Mouse (Mus musculus): ENCODE results near the gene Tsc2.

The Tsc2 gene

DNA sequence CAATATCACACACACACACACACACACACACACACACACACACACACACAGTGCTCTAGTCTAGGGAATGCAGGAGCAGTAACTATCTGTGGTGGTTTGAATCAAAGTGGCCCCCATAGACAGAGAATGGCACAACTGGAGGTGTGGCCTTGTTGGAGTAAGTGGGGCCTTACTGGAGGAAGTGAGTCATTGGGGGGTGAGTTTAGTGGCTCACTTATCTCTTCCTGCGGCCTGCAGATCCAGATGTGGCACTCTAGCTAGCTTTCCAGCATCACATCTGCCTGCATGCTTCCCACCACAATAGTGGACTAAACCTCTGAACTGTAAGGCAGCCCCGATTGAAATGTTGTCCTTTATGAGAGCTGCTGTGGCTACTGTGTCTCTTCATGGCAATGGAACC is 21.7 kb downstream of the Tsc2 start:
- DNase-seq (ENCODE audit: low read depth, low spot score), result no peak

DNA sequence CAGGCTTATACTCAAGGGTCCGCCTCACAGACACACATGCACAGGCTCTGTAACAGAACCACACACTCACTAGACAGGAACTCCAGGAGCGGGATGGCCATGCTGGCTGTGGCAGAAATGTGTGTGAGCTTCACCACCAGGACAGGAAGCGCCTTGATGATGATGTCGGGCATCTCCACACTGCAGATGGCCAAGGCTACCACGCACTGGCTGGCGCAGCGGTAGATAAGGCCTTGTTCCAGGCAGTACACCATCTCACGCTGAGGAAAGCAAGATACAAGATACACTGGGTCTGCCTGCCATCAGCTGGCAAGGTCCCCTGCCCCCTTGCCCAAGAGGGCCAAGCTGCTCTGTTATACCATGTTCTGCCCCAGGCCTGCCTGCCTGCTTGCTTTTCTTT is 23.6 kb downstream of the Tsc2 start:
- DNase-seq (ENCODE audit: low read depth, low spot score), result no peak

DNA sequence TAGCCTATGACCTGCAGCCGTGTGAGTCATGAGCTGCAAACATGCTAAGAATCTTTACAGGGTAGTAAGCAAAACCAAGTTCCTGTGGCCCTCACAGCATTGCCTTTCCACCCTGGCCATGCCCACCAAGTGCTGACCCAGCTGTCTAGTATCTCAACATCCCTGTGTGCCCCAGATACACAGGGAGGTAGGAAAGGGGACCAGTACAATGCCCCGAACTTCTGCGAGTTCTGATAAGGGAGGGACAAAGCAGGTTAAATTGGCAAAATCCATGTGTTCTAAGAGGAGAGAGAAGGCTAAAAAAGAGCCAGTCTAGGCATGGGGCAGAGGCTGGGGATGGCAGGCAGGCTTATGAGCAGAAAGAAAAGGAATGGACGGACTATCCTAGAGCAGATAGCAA is 24.1 kb downstream of the Tsc2 start:
- DNase-seq (ENCODE audit: low read depth, low spot score), result no peak

DNA sequence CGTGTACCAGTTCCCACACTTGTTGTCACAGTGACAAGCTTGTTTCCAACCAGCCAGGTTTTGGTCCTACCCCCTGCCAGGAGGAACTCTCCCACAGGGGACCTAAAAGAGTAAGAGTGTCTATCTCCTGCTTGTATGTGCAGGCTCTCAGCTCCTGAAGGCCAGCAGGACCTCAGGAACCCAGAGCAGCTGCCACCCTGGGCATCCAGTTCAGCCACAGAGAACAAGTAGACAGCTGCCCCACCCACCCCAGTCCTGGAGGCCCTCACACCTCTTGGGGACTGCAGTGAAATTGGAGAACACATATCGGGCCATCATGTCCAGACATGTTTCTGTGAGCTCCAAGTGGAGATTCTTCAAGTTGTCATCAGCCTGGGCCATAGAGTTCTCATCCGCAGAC is 27.9 kb downstream of the Tsc2 start:
- no peak for DNase-seq (ENCODE audit: low read depth, low spot score)

DNA sequence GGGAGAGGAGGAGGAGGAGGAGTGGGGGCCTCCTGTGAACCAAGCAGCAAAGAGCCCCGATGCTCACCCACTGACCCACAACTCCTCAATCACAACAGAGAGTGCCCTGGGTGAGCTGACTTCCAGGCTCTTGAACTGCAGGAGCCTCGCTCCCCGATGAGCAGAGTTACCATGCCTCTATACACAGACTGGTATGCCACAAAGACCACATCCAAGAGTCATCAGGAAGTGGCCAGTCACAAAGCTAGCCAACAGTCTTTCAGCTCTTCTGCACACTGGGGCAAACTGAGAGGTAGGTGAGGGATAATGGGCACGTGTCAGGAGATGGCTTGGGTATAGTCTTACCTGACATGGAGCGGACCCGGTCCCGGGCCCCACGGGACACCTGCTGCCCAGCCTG is 28.5 kb downstream of the Tsc2 start:
- DNase-seq (ENCODE audit: low read depth, low spot score), result no peak

DNA sequence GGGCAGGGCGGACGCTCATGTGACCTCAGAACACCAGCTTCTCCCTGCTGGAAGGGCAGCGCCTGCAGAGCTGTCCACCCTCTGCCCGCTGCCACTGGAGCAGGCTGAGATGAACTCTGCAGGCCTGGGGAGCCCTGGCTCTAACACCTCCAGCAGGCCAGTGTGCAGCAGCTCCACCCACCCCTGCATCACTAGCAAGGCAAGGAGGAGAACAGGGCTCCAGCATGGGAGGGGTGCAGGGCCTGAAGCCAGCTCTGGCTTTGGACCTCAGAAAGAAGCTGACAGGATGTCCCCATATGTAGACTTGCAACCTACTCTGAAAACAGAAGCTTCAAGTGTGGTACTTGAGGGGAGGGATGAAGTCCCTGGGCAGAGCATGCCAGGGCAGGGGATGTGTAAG is 31.9 kb downstream of the Tsc2 start:
- no peak for DNase-seq (ENCODE audit: low read depth, low spot score)

DNA sequence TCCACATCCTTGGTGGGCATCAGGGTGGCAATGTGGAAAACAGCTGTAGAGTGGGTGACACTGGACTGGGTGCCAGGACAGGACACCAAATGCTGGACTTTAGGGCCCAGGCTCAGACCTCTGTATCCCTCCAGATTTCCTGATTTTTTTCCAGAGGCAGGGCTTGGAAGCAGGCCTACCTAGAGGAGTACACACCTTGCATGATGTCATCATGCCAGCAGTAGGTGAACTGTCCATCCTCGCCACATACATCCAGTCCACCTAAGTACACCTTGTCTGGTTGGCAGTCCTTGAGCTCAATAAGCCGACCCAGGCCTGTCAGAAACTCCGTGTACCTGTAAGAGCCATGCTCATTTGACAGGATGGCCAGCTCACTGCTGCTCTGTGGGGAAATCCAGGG is 34.4 kb downstream of the Tsc2 start:
- no peak for DNase-seq (ENCODE audit: low read depth, low spot score)

DNA sequence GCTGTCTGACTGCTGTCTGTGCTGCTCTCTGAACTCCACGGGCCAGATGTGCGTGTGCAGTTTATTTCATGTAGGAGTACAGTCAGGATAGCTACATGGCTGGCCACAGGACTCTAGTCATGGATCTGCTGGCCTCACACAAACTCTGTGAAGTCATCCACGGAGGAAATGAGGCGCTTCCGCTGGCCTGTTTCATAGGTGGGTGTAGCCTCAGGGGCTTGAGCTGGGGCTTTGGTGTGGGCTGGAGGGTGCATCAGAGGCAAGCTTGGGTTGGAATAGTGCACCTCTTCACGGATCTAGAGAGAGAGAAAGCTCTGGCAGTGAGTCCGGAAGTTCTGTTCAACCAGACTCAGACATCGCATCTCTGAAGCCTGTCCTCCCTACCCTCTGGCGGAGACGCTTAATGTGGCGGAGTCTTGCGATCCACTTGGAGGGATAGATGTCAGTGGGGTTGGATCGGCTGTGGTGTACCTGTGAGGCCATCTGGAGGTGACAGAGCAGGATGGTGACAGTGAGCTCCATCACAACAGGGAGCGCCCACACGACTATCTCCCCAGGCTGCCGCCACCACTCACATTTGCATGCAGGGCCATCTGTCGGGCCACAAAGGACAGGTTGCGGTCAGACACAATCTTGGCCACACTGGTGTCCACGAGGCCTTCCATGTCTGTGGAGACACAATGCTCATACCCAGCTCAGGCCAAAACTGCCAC is 35.8 kb downstream of the Tsc2 start:
- DNase-seq (ENCODE audit: low read depth, low spot score), result no peak

DNA sequence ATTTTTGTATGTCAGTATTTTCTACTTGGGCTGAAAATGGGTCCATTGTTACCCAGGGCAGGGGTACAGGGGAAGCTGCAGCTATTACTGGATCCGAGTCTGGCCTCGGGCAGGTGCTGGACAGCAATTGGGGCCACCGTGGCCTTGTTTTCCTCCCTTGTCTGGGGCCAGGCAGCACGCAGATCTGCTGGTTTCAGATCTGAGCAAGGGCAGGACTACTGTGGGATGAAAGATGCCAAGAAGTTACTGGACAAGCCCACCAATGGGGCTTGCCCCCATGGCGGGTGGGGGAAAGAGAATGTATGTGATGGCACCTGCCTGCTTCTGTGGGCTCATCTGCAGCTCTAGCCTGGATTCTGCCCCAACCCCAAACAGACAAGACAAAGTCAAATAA is 36.4 kb downstream of the Tsc2 start:
- DNase-seq (ENCODE audit: low read depth, low spot score), result no peak

DNA sequence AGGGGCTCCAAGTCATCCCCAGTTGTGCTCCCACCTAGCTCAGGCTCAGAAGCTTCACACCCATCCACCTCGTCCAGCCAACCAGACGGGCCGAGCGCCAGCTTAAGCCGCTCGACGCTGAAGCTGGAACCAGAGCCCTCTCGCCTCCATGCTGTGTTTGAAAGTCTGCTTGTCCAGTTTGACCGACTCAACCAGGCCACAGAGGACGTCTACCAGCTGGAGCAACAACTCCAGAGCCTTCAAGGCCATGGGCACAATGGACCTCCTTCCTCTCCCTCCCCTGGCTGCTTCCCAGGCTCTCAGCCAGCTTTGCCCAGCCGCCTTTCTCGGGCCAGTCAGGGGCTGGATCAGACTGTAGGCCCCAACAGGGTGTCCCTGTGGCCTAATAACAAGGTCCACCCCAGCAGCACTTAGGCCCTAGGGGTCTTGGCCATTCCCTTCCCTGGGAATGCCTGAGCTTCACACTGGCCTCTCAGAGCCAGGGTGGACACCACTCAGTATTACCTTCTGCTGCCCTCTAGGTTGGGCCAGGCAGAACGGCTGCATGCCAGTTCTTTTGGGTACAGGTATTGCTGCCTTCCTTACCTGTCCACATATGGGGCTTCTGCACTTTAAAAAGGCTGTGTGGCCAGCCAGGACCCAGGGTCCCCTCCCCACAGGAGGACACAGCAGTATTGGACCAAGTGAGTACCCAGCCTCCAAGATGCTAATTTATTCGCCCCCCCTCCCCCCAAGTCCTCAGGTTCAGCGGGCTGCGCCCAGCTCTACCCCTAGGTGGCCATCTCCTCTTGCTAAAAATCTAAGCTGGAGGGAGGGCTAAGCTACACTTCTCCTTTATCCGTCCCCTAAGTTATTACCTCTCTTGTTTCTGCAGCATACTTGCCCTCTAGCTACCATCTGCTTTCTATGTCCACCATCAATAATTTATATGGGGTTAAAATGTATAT is 37.0 kb downstream of the Tsc2 start:
- no peak for DNase-seq (ENCODE audit: low read depth, low spot score)

DNA sequence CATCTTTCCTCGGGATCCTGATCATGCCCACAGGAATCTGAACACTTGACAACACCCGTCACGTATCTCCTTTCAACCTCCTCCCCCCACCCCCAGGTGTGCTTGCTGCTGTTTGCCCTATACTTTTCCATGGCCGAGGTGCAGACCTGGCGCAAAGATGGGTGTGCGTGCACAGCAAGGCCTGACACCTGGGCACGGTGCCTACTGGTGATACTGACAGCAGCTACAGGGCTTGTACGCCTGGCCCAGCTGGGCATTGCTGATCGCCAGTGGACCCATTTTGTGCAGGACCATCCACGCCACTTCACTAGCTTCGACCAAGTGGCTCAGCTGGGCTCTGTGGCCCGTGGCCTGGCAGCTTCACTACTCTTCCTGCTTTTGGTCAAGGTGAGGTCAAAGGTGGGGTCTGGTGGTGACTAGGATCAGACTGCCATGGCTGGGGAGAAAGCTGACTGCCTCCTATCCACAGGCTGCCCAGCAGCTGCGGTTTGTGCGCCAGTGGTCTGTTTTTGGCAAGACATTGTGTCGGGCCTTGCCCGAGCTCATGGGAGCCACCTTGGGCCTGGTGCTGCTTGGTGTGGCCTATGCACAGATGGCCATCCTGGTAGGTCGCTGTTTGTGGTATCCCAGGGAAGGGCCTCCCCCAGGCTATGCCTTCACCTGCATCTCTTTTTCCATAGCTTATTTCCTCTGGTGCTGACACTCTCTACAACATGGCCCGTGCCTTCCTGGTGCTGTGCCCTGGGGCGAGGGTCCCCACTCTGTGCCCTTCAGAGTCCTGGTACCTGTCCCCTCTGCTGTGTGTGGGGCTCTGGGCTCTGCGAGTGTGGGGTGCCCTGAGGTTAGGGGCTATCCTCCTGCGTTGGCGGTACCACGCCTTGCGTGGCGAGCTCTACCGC is 38.2 kb downstream of the Tsc2 start:
- DNase-seq (ENCODE audit: low read depth, low spot score), result no peak

DNA sequence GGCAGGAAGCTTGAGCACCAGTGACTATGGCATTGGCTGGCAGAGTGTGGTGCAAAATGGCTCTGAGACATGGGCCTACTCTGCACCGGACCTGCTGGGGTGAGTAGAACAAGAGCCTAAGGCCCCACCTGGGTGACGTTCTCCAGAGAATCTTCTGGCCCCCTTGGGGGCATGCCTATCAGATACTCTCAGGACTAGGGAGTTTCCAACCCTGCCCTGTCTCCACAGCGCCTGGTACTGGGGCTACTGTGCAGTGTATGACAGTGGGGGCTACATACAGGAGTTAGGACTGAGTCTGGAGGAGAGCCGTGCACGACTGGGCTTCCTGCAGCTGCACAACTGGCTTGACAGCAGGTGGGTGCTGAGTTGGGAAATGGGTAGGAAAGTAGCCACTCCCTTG is 39.2 kb downstream of the Tsc2 start:
- DNase-seq (ENCODE audit: low read depth, low spot score), result no peak

DNA sequence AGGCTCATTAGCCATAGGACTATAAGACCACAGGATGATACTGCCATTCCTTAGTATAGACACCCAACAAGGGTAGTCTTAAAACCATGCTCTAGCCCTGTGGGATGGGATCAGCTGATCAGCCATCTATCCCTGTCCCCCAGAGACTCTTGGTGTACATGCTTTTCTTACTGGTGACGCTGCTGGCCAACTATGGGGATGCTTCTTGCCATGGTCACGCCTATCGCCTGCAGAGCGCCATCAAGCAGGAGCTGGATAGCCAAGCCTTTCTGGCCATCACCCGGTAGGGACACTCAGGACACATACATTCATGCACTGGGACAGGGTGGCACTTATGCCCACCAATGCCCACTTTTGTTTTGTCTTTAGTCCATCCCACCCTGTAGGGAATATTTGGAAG is 40.7 kb downstream of the Tsc2 start:
- no peak for DNase-seq (ENCODE audit: low read depth, low spot score)

DNA sequence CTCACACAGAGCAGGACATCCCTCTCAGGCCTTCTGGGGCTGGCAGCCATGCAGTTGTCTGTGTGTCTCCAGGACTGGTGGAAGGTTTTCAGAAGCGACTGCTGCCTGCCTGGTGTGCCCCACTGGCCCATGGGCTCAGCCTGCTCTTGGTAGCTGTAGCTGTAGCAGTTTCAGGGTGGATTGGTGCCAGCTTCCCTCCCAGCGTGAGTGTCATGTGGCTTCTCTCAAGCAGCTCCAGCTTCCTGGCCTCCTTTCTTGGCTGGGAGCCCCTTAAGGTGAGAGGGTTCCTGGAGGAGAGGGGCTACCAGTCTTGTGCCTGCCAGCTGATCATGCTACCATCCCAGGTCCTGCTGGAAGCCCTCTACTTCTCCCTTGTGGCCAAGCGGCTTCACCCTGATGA is 41.5 kb downstream of the Tsc2 start:
- no peak for DNase-seq (ENCODE audit: low read depth, low spot score)

DNA sequence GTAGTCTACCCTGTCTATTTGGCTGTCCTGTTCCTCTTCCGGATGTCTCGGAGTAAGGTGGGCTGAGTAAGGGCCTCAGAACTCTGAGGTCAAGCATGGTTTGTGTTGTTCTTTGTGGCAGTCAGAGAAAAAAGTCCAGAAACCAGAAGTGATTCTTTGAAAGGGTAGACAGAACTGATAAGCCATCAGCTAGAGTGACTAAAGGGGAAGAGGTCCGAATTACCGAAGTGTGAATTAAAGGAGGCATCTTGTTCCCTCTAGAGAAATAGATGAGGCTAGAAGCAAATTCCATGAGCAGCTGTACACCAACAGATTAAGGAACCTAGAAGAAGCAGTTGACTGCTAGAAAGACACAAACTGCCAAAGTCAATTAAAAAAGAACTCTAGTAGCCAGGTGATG is 45.9 kb downstream of the Tsc2 start:
- DNase-seq (ENCODE audit: low read depth, low spot score), result no peak

DNA sequence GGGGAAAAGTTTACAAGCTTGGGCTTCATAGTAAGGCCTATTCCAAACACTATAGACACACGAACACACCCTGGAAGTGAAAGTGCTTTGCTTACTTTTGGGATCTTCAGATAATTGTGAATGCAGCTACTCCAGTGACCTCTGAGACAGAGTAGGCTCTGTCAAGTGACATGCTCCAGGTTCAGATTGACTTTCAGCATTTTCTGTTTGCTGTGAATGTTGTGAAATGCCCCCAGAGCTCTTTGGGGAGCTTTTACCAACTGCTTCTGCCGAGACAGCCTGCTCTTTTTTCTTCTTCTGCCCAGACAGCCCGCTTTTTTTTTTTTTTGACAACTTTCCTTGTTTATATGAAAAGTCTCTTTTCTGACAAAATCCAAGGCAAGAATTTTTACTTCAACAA is 47.9 kb downstream of the Tsc2 start:
- DNase-seq (ENCODE audit: low read depth, low spot score), result no peak

DNA sequence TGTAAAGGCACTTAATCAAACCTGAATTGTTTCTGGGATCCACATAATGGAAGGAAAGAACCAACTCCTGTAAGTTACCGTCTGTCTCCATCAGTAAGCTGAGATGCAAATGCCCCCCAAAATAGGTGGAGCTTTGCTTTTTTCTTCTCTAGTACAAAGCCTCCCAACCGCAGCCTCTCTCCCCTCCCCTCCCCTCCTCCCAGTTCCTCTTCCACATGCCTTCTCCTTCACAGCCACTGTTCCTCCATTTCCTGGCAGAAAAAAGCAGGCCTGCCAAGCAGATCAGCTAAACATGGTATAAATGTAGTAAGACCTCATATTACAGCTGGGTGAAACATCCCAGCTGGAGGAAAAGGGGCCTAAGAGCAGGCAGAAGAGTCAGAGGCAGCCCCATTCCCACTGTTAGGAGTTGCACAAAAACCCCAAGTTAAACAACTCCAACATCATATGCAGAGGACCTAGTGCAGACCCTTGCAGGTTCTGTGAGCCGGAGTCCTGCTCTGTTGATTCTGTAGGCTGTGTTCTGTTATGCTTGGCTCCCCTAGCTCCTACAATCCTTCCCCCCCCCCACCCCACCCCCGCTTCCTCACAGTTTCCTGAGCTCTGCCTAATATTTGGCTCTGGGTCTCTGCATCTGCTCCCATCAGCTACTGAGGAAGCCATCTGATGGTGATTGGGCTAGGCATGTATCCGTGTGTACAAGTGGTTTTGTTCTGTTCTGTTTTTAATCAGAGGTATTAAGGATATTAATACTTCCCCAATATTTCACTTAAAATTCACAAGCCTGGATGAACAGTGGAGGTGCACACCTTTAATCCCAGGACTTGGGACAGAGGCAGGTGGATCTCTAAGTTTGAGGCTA is 48.6 kb downstream of the Tsc2 start:
- no peak for DNase-seq (ENCODE audit: low read depth, low spot score)

DNA sequence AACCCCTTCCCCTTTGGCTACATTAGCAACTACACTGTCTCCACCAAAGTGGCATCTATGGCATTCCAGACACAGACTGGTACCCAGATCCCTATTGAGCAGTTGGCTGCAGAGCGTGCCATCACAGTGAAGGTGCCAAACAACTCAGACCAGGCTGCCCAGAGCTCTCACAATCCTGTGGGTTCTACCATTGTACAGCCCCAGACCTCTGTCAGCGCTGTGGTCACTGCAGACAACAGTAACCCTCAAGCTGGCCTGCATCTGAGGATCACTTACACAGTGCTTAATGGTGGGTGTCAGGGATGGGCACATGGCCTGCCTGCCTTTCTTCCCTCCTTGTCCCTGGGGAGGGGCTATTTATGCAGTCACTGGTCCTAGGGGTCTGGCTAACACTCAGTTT is 52.1 kb downstream of the Tsc2 start:
- DNase-seq (ENCODE audit: low read depth, low spot score), result no peak

DNA sequence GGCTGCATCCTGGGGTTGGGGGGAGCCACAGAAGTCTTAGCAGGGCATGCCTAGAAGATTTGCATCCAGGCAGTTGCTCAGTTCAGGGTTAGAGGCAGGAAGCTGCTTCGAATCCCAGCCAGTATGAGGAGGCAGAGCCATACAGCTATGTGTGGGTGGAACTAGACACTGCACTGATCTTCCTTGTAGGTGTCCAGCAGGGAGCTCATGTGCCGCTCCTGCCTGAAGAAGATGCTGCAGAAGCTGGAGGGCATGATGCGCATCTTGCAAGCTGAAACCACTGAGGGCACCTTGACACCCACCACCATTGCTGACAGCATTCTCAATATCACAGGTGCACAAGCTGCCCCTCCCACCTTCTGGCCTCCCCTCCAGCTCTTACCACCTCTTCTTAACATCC is 52.9 kb downstream of the Tsc2 start:
- no peak for DNase-seq (ENCODE audit: low read depth, low spot score)

DNA sequence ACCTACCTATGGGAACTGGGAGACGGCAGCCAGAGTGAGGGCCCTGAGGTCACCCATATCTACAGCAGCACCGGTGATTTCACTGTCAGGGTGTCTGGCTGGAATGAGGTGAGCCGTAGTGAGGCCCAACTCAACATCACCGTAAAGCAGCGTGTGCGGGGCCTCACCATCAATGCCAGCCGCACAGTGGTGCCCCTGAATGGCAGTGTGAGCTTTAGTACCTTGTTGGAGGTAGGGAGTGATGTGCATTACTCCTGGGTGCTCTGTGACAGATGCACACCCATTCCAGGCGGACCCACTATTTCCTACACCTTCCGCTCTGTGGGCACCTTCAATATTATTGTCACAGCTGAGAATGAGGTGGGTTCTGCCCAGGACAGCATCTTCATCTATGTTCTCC is 58.6 kb downstream of the Tsc2 start:
- no peak for DNase-seq (ENCODE audit: low read depth, low spot score)

DNA sequence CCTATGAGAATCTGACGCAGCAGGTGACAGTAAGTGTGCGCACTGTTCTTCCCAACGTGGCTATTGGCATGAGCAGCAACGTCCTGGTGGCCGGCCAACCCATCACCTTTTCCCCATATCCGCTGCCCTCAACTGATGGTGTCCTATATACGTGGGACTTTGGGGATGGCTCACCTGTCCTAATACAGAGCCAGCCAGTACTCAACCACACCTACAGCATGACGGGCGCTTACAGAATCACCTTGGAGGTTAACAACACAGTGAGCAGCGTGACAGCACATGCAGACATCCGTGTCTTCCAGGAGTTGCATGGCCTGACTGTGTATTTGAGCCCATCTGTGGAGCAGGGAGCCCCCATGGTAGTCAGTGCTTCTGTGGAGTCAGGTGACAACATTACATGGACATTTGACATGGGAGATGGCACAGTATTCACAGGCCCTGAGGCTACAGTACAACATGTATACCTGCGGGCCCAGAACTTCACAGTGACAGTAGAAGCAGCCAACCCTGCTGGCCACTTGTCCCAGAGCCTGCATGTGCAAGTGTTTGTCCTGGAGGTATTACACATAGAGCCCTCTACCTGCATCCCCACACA is 59.7 kb downstream of the Tsc2 start:
- DNase-seq (ENCODE audit: low read depth, low spot score), result no peak

Data from WW6 (cell line).